Mouse (Mus musculus) midbrain, postnatal 0 days (tissue): ENCODE results near the gene Sult2b1. TPM values are rescaled to one million over a fixed set of nuclear protein-coding genes. Genes with fewer than 3 reads are reported as not detected.

ENCODE experiments used
- ATAC-seq: fragments of 200-750 bp; cut with Nextera tagmentation; 2 replicates; pipeline ENCODE4 v1.8.0; 2017; ENCODE audit warnings: moderate number of reproducible peaks, mild to moderate bottlenecking, moderate TSS enrichment, moderate library complexity; ENCODE audit not compliant: low FRiP score
- DNase-seq: peaks from one replicate; pipeline ENCODE4 v3.0.0-alpha.2; 2015; ENCODE audit warnings: low spot score
- H3K27ac ChIP-seq: fragments of 300-500 bp; sonication (generic); 2 replicates; pipeline ENCODE4 v1.5.1; 2014; ENCODE audit warnings: low read depth, mild to moderate bottlenecking, low read length, mixed read lengths
- H3K27me3 ChIP-seq: fragments of 300-500 bp; sonication (generic); 2 replicates; pipeline ENCODE4 v1.6.1; 2014; ENCODE audit warnings: low read length, control low read depth, mixed read lengths; ENCODE audit not compliant: insufficient read depth
- H3K36me3 ChIP-seq: fragments of 300-500 bp; sonication (generic); 2 replicates; pipeline ENCODE4 v1.6.1; 2014; ENCODE audit warnings: low read length, control low read depth, mixed read lengths; ENCODE audit not compliant: insufficient read depth
- H3K4me1 ChIP-seq: fragments of 300-500 bp; sonication (generic); 2 replicates; pipeline ENCODE4 v1.6.1; 2014; ENCODE audit warnings: mild to moderate bottlenecking, control low read depth, antibody characterized with exemption, low read length, mixed read lengths; ENCODE audit not compliant: insufficient read depth
- H3K4me2 ChIP-seq: fragments of 300-500 bp; sonication (generic); 2 replicates; pipeline ENCODE4 v1.6.1; 2014; ENCODE audit warnings: low read depth, mild to moderate bottlenecking, low read length, mixed read lengths; ENCODE audit not compliant: poor library complexity, severe bottlenecking
- H3K4me3 ChIP-seq: fragments of 300-500 bp; sonication (generic); 2 replicates; pipeline ENCODE4 v1.5.1; 2014; ENCODE audit warnings: low read depth, mild to moderate bottlenecking, low read length, moderate library complexity
- H3K9ac ChIP-seq: fragments of 300-500 bp; sonication (generic); replicated peaks from 2 replicates; pipeline ENCODE4 v1.6.1; 2014; ENCODE audit warnings: mild to moderate bottlenecking, low read length, moderate library complexity, mixed read lengths; ENCODE audit not compliant: poor library complexity, severe bottlenecking
- H3K9me3 ChIP-seq: fragments of 300-500 bp; sonication (generic); 2 replicates; pipeline ENCODE4 v1.6.1; 2016; ENCODE audit warnings: low read length, control low read depth
- CTCF ChIP-seq: IDR thresholded peaks from 2 replicates; pipeline ENCODE4 v1.5.1; 2016; ENCODE audit warnings: antibody characterized with exemption, mild to moderate bottlenecking
- WGBS: fragments of 180-500 bp; shearing (Covaris S2); extraction: QIAGEN DNeasy Blood & Tissue Kit; methylation state at CpG from one replicate; pipeline ENCODE4 v1.1.7; 2014; 5-methylcytosine and 5-hydroxymethylcytosine counted together
- polyA plus RNA-seq: library from polyadenylated mRNA; unstranded; fragments of >200 nt; fragmentation: Nextera tagmentation; extraction: Ambion mirVana; gene quantifications from 2 replicates; pipeline ENCODE4 v1.2.1, GENCODE M21; 2015
- total RNA-seq: library from RNA; depleted of rRNA; stranded (reverse); fragments of >200 nt; gene quantifications from 2 replicates; pipeline ENCODE4 v1.2.3, GENCODE M21; 2014

The Sult2b1 gene
- total and polyA plus RNA-seq, 2 experiments from 2014 or later: 5.0 to 5.6 TPM

- Histone ChIP-seq H3K4me1 (peaks cover 14% of the 10 kb centered on the region), H3K36me3 (no peaks in the 10 kb centered on the region), H3K4me3 (peak within 1 kb of the TSS; percentile 56), H3K27me3 (no peaks in the 10 kb centered on the region), H3K4me2 (peak within 1 kb of the TSS; percentile 94), H3K9me3 (no peaks in the 10 kb centered on the region), H3K9ac (peak within 1 kb of the TSS; percentile 80), H3K27ac (peak within 1 kb of the TSS; percentile 95)
- under 1% methylated on average over 35 of the region's 36 CpGs for WGBS
- TF ChIP-seq CTCF: no peak
- peak; percentile 10; the same call in 1 of the 2 replicates for ATAC-seq
- peak; percentile 48 for DNase-seq
These were observed 84.8 kb downstream of the Sult2b1 start, which contains the start of gene Car11 for GRCm38 (mm10) chr7:45699523-45700141. Gene Car11 (plus strand): TSS chr7:45699843.

DNA sequence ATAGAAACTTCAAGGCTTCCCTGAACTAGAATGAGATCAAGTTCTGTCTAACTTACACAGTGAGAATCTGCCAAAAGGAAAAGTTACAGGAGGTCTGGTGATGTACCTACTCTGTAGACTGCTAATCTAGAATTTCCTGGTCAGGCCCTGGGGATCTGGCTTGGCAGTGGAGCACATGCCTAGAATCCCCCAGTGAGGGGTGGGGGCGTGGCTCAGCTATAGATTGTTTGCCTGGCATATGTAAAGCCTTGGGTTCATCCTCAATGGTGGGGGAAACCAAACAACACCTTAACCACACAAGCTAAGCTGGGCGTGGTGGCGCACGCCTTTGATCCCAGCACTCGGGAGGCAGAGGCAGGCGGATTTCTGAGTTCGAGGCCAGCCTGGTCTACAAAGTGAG lies 86.6 kb downstream of the Sult2b1 start:
- Histone ChIP-seq H3K4me1 (peaks cover 12% of the 10 kb centered on the region), H3K4me2 (no peak overlapping the region), H3K4me3 (no peak overlapping the region), H3K9ac (no peak overlapping the region), H3K36me3 (no peaks in the 10 kb centered on the region), H3K27me3 (no peaks in the 10 kb centered on the region), H3K9me3 (no peaks in the 10 kb centered on the region), H3K27ac (peak overlapping the region; percentile 95; the same call in 1 of the 2 replicates)
- ATAC-seq (no peak), DNase-seq (no peak)
- 84% methylated on average over 3 of the region's 7 CpGs for WGBS
- no peak for TF ChIP-seq CTCF

DNA sequence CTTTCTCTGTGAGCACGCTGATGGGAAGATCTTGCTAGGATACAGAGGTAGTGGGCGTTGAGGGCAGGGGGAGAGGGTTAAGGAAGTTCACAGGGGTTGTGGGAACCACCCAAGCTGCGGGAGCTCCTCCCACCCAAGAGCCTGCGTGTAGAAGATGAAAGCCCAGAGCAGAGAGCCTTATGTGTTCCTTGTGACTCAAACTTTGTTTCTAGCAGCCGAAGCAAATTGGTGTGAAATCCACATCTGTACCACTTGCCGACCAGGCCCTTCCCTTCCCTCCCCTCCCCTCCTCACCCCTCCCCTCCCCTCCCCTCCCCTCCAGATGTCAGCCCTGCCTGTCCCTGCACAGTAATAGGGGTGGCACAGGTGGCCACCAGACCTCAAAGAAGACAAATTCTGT lies 89.4 kb downstream of the Sult2b1 start:
- 16% methylated on average over 6 of the region's 6 CpGs for WGBS

DNA sequence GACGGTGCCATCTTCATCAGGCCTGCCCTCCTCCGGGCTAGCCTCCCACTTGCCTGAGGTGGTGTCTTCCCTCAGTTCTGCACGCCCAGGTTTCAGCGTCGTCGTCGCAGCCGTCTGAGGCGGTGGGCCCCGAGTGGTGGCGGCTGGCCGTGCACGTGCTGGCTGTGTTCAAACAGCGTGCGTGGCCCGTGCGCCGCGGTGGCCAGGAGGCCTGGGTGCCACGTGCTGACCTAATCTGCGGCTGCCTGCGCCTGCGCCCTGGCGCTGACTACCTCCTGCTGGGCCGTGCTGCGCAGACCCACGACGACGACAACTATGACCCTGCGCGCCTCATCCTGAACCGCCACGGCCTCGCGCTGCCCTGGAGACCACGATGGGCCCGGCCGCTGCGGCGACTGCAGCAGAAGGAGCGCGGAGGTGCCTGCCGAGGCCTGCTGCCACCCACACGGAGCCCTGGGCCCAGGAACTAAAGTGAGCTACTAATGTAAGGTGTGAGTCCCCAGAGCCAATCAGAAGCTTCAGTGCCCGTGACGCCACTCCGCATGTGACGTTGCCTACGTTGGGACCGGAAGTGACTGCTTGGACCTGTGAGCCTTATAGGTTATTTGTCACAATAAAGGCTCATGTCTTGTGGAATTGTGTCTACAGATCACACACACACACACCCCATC lies 90.4 kb downstream of the Sult2b1 start, which contains the start of gene Sec1:
TSS of gene Sec1 (minus strand) at position 482 of the 671 bp plus-strand sequence.
- no peak within 1 kb of the TSS for H3K4me2 ChIP-seq
- H3K4me3 ChIP-seq: no peak within 1 kb of the TSS
- DNase-seq (no peak), ATAC-seq (no peak)
- no peaks in the 10 kb centered on the region for H3K27me3 ChIP-seq
- TF ChIP-seq CTCF: no peak
- no peaks in the 10 kb centered on the region for H3K36me3 ChIP-seq
- peaks cover 8% of the 10 kb centered on the region; the same call in 1 of the 2 replicates for H3K4me1 ChIP-seq
- no peak within 1 kb of the TSS for H3K27ac ChIP-seq
- 92% methylated on average over 50 of the region's 50 CpGs for WGBS
- no peaks in the 10 kb centered on the region for H3K9me3 ChIP-seq
- H3K9ac ChIP-seq: no peak within 1 kb of the TSS

More for the DNA sequence above, 89.4 kb downstream of the Sult2b1 start:
- Histone ChIP-seq H3K27me3 (no peaks in the 10 kb centered on the region), H3K9me3 (no peaks in the 10 kb centered on the region), H3K4me1 (peaks cover 8% of the 10 kb centered on the region; the same call in 1 of the 2 replicates), H3K36me3 (no peaks in the 10 kb centered on the region), H3K27ac (no peak overlapping the region), H3K4me2 (no peak overlapping the region), H3K9ac (no peak overlapping the region), H3K4me3 (no peak overlapping the region)
- DNase-seq (no peak), ATAC-seq (no peak)
- TF ChIP-seq CTCF: no peak

DNA sequence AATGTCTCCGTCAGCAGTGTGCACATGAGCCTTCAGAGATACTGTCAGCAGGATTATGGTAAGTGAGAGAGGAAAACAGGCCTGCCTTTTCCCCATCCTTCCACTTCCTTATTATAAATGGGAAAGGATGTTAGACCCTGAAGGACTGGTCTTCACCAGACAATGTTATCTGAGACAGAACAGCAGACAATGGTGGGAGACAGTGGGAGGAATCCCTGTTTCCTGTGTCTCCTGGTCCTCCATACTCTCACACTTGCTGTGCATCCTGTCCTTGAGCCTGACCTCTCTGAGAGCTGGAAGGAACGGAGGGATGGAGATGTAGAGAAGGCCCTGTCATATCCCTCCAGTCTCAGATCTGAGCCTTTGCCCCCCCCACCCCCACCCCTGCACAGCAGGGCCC lies 92.1 kb downstream of the Sult2b1 start:
- H3K9me3 ChIP-seq: no peaks in the 10 kb centered on the region
- H3K4me1 ChIP-seq: no peaks in the 10 kb centered on the region
- no peak for ATAC-seq
- no peak for TF ChIP-seq CTCF
- no peak overlapping the region for H3K4me3 ChIP-seq
- H3K27ac ChIP-seq: no peak overlapping the region
- 77% methylated on average over 2 of the region's 2 CpGs for WGBS
- no peak for DNase-seq
- no peaks in the 10 kb centered on the region for H3K27me3 ChIP-seq
- H3K4me2 ChIP-seq: no peak overlapping the region
- no peaks in the 10 kb centered on the region for H3K36me3 ChIP-seq
- H3K9ac ChIP-seq: no peak overlapping the region

GRCm38 (mm10) chr7:45689800-45690199 lies 94.7 kb downstream of the Sult2b1 start:
- no peak overlapping the region for H3K4me2 ChIP-seq
- no peak for TF ChIP-seq CTCF
- H3K4me1 ChIP-seq: no peaks in the 10 kb centered on the region
- H3K4me3 ChIP-seq: no peak overlapping the region
- no peaks in the 10 kb centered on the region for H3K9me3 ChIP-seq
- no peaks in the 10 kb centered on the region for H3K36me3 ChIP-seq
- no peaks in the 10 kb centered on the region for H3K27me3 ChIP-seq
- ATAC-seq (no peak), DNase-seq (no peak)
- 75% methylated on average over 11 of the region's 11 CpGs for WGBS
- H3K27ac ChIP-seq: no peak overlapping the region
- no peak overlapping the region for H3K9ac ChIP-seq
